Mouse (Mus musculus): ENCODE results near the gene Fes.

Fes gene

GRCm38 (mm10) chr7:80387633-80388543 is at the start of gene Fes:
Gene Fes (minus strand): TSS chr7:80387946.
- DNase-seq = peak; percentile 29

GRCm38 (mm10) chr7:80436571-80436970 is 48.8 kb upstream of the Fes start:
- DNase-seq = no peak

GRCm38 (mm10) chr7:80435594-80435993 is 47.8 kb upstream of the Fes start:
- no peak for DNase-seq

GRCm38 (mm10) chr7:80429661-80430060 is 41.9 kb upstream of the Fes start:
- no peak for DNase-seq

- DNase-seq = no peak
These were observed 40.0 kb upstream of the Fes start for GRCm38 (mm10) chr7:80427730-80428129.

GRCm38 (mm10) chr7:80426363-80426762 is 38.6 kb upstream of the Fes start:
- no peak for DNase-seq

GRCm38 (mm10) chr7:80424722-80425121 is 37.0 kb upstream of the Fes start:
- no peak for DNase-seq

- DNase-seq = peak; percentile 76
These were observed 35.2 kb upstream of the Fes start for GRCm38 (mm10) chr7:80422759-80423480.

- DNase-seq = no peak
These were observed 33.8 kb upstream of the Fes start for GRCm38 (mm10) chr7:80421576-80421975.

- DNase-seq = no peak
These were observed 32.8 kb upstream of the Fes start for GRCm38 (mm10) chr7:80420586-80420985.

- DNase-seq = no peak
These were observed 31.5 kb upstream of the Fes start for GRCm38 (mm10) chr7:80419278-80419677.

- DNase-seq = no peak
These were observed 30.3 kb upstream of the Fes start for GRCm38 (mm10) chr7:80418036-80418435.

GRCm38 (mm10) chr7:80417601-80418000 is 29.9 kb upstream of the Fes start:
- no peak for DNase-seq

GRCm38 (mm10) chr7:80416969-80417368 is 29.2 kb upstream of the Fes start:
- no peak for DNase-seq

- DNase-seq = no peak
These were observed 26.6 kb upstream of the Fes start for GRCm38 (mm10) chr7:80414303-80414855.

GRCm38 (mm10) chr7:80413512-80414302 is 26.0 kb upstream of the Fes start:
- DNase-seq = no peak

GRCm38 (mm10) chr7:80412781-80413180 is 25.0 kb upstream of the Fes start:
- no peak for DNase-seq

GRCm38 (mm10) chr7:80412279-80412678 is 24.5 kb upstream of the Fes start:
- no peak for DNase-seq

GRCm38 (mm10) chr7:80410380-80410779 is 22.6 kb upstream of the Fes start:
- DNase-seq = no peak

- DNase-seq = no peak
These were observed 20.0 kb upstream of the Fes start for GRCm38 (mm10) chr7:80407712-80408111.

- no peak for DNase-seq
These were observed 18.4 kb upstream of the Fes start for GRCm38 (mm10) chr7:80406186-80406585.

GRCm38 (mm10) chr7:80405188-80405695 is 17.5 kb upstream of the Fes start, which contains the start of gene Furin:
Gene Furin (minus strand): TSS chr7:80405436.
- peak; percentile 32 for DNase-seq
